Mouse (Mus musculus) lung, postnatal 0 days (tissue): ENCODE measurements around the gene Fasn. TPM values are rescaled to one million over a fixed set of nuclear protein-coding genes. Genes with fewer than 3 reads are reported as not detected.

Source experiments
- ATAC-seq: fragments of 200-750 bp; cut with Nextera tagmentation; 2 replicates; pipeline ENCODE4 v1.8.0; 2017; ENCODE audit warnings: moderate library complexity
- DNase-seq: peaks from one replicate; pipeline ENCODE4 v3.0.0-alpha.2; 2016; ENCODE audit warnings: low spot score
- H3K27ac ChIP-seq: fragments of 300-500 bp; sonication (generic); 2 replicates; pipeline ENCODE4 v1.5.1; 2014; ENCODE audit warnings: antibody characterized with exemption, mild to moderate bottlenecking, low read length, mixed read lengths
- H3K27me3 ChIP-seq: fragments of 300-500 bp; sonication (generic); replicated peaks from 2 replicates; pipeline ENCODE4 v1.6.1; 2014; ENCODE audit warnings: low read length, mixed read lengths; ENCODE audit not compliant: insufficient read depth
- H3K36me3 ChIP-seq: fragments of 300-500 bp; sonication (generic); 2 replicates; pipeline ENCODE4 v1.6.1; 2014; ENCODE audit warnings: low read length, mixed read lengths; ENCODE audit not compliant: insufficient read depth
- H3K4me1 ChIP-seq: fragments of 300-500 bp; sonication (generic); 2 replicates; pipeline ENCODE4 v1.6.1; 2014; ENCODE audit warnings: antibody characterized with exemption, low read depth, low read length, mixed read lengths; ENCODE audit not compliant: insufficient read depth
- H3K4me2 ChIP-seq: fragments of 300-500 bp; sonication (generic); replicated peaks from 2 replicates; pipeline ENCODE4 v1.6.1; 2014; ENCODE audit warnings: low read depth, mild to moderate bottlenecking, low read length, moderate library complexity, mixed read lengths
- H3K4me3 ChIP-seq: fragments of 300-500 bp; sonication (generic); 2 replicates; pipeline ENCODE4 v1.5.1; 2014; ENCODE audit warnings: low read depth, low read length
- H3K9ac ChIP-seq: fragments of 300-500 bp; sonication (generic); replicated peaks from 2 replicates; pipeline ENCODE4 v1.6.1; 2014; ENCODE audit warnings: low read depth, mild to moderate bottlenecking
- H3K9me3 ChIP-seq: fragments of 300-500 bp; sonication (generic); 2 replicates; pipeline ENCODE4 v1.6.1; 2016; ENCODE audit warnings: low read length, mixed read lengths
- CTCF ChIP-seq: IDR thresholded peaks from 2 replicates; pipeline ENCODE4 v1.5.1; 2016; ENCODE audit warnings: antibody characterized with exemption, mild to moderate bottlenecking
- EP300 ChIP-seq: IDR thresholded peaks from 2 replicates; pipeline ENCODE4 v1.6.1; 2016; ENCODE audit warnings: antibody characterized with exemption, mild to moderate bottlenecking, control low read depth
- WGBS: fragments of 180-500 bp; shearing (Covaris S2); extraction: QIAGEN DNeasy Blood & Tissue Kit; methylation state at CpG from one replicate; pipeline ENCODE4 v1.1.7; 2014; 5-methylcytosine and 5-hydroxymethylcytosine counted together
- polyA plus RNA-seq: library from polyadenylated mRNA; unstranded; fragments of >200 nt; fragmentation: Nextera tagmentation; extraction: Ambion mirVana; gene quantifications from 2 replicates; pipeline ENCODE4 v1.2.1, GENCODE M21; 2015

The Fasn gene
- polyA plus RNA-seq, 1 experiment from 2014 or later: 63.8 TPM

DNA sequence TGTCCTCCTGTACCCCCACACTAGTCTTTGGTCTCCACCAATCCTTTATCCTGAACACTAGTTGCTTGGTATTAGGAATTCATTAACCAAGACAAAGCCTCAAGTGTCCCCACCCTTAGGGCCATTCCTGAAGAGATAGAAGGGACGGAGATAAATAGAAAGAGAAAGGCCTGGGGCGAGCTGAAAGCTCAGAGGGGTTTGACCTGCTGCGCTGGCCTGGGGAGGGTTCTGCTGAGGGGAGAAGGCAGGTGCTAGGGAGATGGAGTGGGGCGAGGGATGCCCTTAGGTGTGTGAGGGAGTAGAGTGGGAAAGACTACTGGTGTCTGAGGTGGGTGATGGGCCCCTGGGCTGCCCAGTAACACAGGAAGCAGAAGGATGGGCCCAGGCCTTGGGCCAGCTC, 29.4 kb upstream of the Fasn start:
- TF ChIP-seq CTCF: no peak
- no peak for TF ChIP-seq EP300
- Histone ChIP-seq H3K4me1 (peaks cover 12% of the 10 kb centered on the region), H3K9me3 (no peaks in the 10 kb centered on the region), H3K4me2 (no peak overlapping the region), H3K27ac (peak overlapping the region; percentile 59), H3K4me3 (no peak overlapping the region), H3K36me3 (no peaks in the 10 kb centered on the region), H3K27me3 (no peaks in the 10 kb centered on the region), H3K9ac (no peak overlapping the region)
- 60% methylated on average over 4 of the region's 4 CpGs for WGBS
- DNase-seq: peak; percentile 8
- no peak for ATAC-seq

GRCm38 (mm10) chr11:120853158-120853557, 28.8 kb upstream of the Fasn start:
- H3K4me3 ChIP-seq: no peak overlapping the region
- H3K4me2 ChIP-seq: no peak overlapping the region
- H3K9me3 ChIP-seq: no peaks in the 10 kb centered on the region
- WGBS: 87% methylated on average over 4 of the region's 4 CpGs
- DNase-seq: peak; percentile 87
- H3K9ac ChIP-seq: no peak overlapping the region
- H3K27ac ChIP-seq: peak overlapping the region; percentile 71
- peaks cover 12% of the 10 kb centered on the region for H3K4me1 ChIP-seq
- no peaks in the 10 kb centered on the region for H3K36me3 ChIP-seq
- H3K27me3 ChIP-seq: no peaks in the 10 kb centered on the region
- peak; percentile 68 for ATAC-seq
- TF ChIP-seq EP300: peak; percentile 56
- TF ChIP-seq CTCF: no peak

DNA sequence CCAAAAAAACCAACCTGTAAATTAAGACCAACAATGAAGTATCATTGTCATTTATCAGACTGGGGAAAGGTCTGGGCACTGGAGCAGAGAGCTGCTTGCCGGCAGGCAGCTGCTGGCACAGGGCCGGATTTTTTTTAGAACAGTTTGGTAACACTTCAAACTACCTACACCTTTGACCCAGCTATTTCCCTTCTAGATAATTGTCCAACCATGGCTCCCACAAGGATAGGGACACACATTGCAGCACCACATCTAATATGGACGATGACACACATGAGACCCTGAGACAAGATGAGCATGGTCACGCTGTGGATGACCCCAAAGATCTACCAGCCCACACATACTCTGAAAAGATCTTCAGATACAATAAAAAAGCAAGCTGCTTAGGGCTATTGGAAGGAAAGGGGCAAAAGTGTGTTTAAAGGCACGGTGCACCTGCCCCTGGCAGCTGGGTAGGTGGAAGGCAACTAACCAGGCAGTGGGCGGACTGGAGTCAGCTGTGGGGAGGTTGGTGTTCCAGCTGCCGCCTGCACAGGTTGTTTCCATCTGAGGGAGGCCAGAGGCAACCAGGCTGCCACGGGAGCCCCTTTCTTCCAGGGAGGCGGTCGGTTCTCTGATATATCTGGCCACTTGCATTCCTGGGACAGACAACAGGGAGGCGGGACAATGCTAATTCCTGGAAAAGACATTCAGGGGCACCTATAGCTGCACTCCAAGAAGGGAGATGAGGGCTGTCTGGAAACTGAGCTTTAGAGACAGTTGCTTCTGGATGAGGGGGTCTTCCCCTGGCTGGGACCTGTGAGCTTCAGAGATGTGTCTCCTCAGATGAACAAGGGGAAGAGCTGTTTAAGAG, 28.0 kb upstream of the Fasn start:
- 45% methylated on average over 11 of the region's 11 CpGs for WGBS
- Histone ChIP-seq H3K27me3 (no peaks in the 10 kb centered on the region), H3K4me3 (no peak overlapping the region), H3K36me3 (no peaks in the 10 kb centered on the region), H3K4me2 (no peak overlapping the region), H3K9ac (no peak overlapping the region), H3K9me3 (no peaks in the 10 kb centered on the region), H3K27ac (peak overlapping the region; percentile 71), H3K4me1 (peaks cover 12% of the 10 kb centered on the region)
- no peak for ATAC-seq
- TF ChIP-seq CTCF: no peak
- TF ChIP-seq EP300: no peak
- DNase-seq: peak; percentile 51

DNA sequence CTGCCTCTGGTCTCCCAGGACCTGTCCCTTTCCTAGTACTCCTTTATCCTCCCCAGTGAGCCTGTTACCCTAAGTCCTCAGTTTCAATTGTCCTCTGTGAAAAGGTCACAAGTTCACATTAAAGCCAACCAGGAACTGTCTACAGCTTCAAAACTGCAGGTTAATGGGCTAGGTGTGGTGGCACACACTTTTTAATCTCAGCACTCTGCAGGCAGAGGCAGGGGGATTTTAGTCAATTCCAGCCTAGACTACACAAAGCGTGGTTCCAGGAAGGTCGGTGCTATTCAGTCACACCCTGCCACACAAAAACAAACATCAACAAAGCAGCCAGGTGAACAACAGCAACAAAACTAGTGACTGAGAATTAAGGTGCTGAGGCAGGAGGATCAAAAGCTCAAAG, 27.2 kb upstream of the Fasn start:
- TF ChIP-seq CTCF (no peak), EP300 (no peak)
- 49% methylated on average over 2 of the region's 2 CpGs for WGBS
- DNase-seq: no peak

DNA sequence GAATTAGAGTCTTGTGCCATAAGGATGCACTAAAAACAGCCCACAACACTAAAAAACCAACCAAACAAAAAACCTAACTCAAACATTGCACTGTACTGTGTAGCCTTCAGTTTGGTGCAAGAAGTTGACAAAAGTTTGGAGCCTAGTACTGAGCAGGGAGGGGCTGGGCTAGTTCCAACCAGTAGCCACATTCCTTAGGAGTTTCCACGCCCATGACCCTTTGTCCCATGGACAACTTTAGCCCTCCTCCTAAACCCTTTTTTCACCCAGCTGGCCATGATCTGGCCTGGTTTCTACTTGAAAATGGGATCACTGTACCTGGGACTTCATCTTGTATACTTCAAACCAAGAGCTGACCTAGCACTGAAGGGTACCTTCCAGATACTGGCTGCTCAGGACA, 26.8 kb upstream of the Fasn start:
- TF ChIP-seq EP300: no peak
- no peak for TF ChIP-seq CTCF
- peak; percentile 54 for DNase-seq
- WGBS: 43% methylated on average over 1 of the region's 1 CpGs

More for the DNA sequence above, 27.2 kb upstream of the Fasn start:
- H3K4me1 ChIP-seq: peaks cover 12% of the 10 kb centered on the region
- no peaks in the 10 kb centered on the region for H3K36me3 ChIP-seq
- no peak for ATAC-seq
- no peak overlapping the region for H3K4me2 ChIP-seq
- no peak overlapping the region for H3K4me3 ChIP-seq
- peak overlapping the region; percentile 47 for H3K27ac ChIP-seq
- no peaks in the 10 kb centered on the region for H3K27me3 ChIP-seq
- H3K9ac ChIP-seq: no peak overlapping the region
- no peaks in the 10 kb centered on the region for H3K9me3 ChIP-seq

DNA sequence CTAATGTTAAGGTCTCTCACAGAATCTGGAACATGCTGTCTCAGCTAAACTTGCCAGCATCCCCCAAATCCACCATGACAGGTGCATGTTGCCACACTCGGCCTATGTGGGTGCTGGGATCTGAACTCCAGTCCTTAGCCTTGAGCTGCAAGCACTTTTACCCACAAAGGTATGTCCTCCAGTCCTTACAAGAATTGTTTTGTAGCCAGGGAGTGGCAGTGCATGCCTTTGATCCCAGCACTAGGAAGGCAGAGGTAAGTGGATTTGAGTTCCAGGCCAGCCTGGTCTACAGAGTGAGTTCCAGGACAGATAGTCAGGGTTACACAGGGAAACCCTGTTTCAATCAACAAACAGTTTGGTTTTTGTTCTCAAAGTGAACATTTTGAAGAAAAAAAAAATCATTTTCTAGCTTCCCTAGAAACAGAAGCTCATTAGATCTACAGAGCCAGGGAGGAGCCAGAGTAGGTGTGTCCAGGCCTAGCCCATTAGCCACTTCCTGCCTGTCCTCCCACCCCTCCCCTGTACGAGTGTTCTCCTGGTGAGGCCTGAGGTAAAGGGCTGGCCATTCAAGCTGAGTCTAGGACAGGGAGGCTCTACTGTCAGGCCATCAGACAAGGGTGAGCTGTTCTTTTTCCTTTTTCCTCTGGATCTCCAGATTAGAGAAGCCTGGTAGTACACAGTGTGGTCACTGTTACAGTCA, 26.1 kb upstream of the Fasn start:
- peak; percentile 59 for ATAC-seq
- H3K4me3 ChIP-seq: no peak overlapping the region
- WGBS: 39% methylated on average over 2 of the region's 2 CpGs
- TF ChIP-seq CTCF (no peak), EP300 (no peak)
- H3K9me3 ChIP-seq: no peaks in the 10 kb centered on the region
- DNase-seq: peak; percentile 74
- H3K4me2 ChIP-seq: no peak overlapping the region
- H3K36me3 ChIP-seq: no peaks in the 10 kb centered on the region
- peak overlapping the region; percentile 47 for H3K27ac ChIP-seq
- H3K27me3 ChIP-seq: no peaks in the 10 kb centered on the region
- no peak overlapping the region for H3K9ac ChIP-seq
- peaks cover 12% of the 10 kb centered on the region for H3K4me1 ChIP-seq

More for the DNA sequence above, 26.8 kb upstream of the Fasn start:
- no peak overlapping the region for H3K9ac ChIP-seq
- peak; percentile 46 for ATAC-seq
- peak overlapping the region; percentile 47 for H3K27ac ChIP-seq
- H3K4me1 ChIP-seq: peaks cover 12% of the 10 kb centered on the region
- H3K4me3 ChIP-seq: no peak overlapping the region
- H3K36me3 ChIP-seq: no peaks in the 10 kb centered on the region
- H3K9me3 ChIP-seq: no peaks in the 10 kb centered on the region
- H3K27me3 ChIP-seq: no peaks in the 10 kb centered on the region
- H3K4me2 ChIP-seq: no peak overlapping the region
